Mouse (Mus musculus): ENCODE data around the gene Tmem35b. TPM values are rescaled to one million over a fixed set of nuclear protein-coding genes. Genes with fewer than 3 reads are reported as not detected.

Gene Tmem35b
- polyA plus RNA-seq, 1 experiment = 0.14 TPM

- no peaks in the 10 kb centered on the region for H3K36me3 ChIP-seq (ENCODE audit: control insufficient read depth, insufficient read depth)
- H3K4me3 ChIP-seq = no peak within 1 kb of the TSS
- no peak within 1 kb of the TSS for H3K4me2 ChIP-seq (ENCODE audit: low read depth)
- TF ChIP-seq TCF3 (IDR thresholded peaks at IDR 0.05; ENCODE audit: insufficient read length, low read depth) (no peak), TCF12 (IDR thresholded peaks at IDR 0.05; ENCODE audit: insufficient read depth, poor library complexity, severe bottlenecking) (no peak), POLR2A (IDR thresholded peaks at IDR 0.05; ENCODE audit: insufficient read length, low read depth) (no peak), MYOD1 (IDR thresholded peaks at IDR 0.05; ENCODE audit: control insufficient read depth in 1 of 3, insufficient read length in 2 of 3, low read depth in 2 of 3) (no peak), SRF (IDR thresholded peaks at IDR 0.05; ENCODE audit: control insufficient read depth, insufficient read length, low read depth) (no peak), REST (IDR thresholded peaks at IDR 0.05; ENCODE audit: insufficient read depth, insufficient read length) (no peak)
- H3K27me3 ChIP-seq (ENCODE audit: control insufficient read depth, insufficient read depth, insufficient read length) = peaks cover 21% of the 10 kb centered on the region
- H3ac ChIP-seq (ENCODE audit: control insufficient read depth, insufficient read length) = no peak within 1 kb of the TSS
- no peaks in the 10 kb centered on the region for H3K79me2 ChIP-seq (ENCODE audit: control insufficient read depth, insufficient read depth)
Observed at GRCm38 (mm10) chr4:127168914-127169345, 45.4 kb downstream of the Tmem35b start, which contains the start of gene Dlgap3. Dlgap3 (plus strand) TSS chr4:127169204.

- Histone ChIP-seq H3K79me2 (ENCODE audit: control insufficient read depth, insufficient read depth) (no peaks in the 10 kb centered on the region), H3K36me3 (ENCODE audit: control insufficient read depth, insufficient read depth) (no peaks in the 10 kb centered on the region), H3K4me2 (ENCODE audit: low read depth) (no peak overlapping the region), H3K4me3 (no peak overlapping the region), H3ac (ENCODE audit: control insufficient read depth, insufficient read length) (no peak overlapping the region), H3K27me3 (ENCODE audit: control insufficient read depth, insufficient read depth, insufficient read length) (peaks cover 21% of the 10 kb centered on the region)
- no peak for TF ChIP-seq REST (IDR thresholded peaks at IDR 0.05; ENCODE audit: insufficient read depth, insufficient read length)
- no peak for TF ChIP-seq CEBPB (IDR thresholded peaks at IDR 0.05; ENCODE audit: insufficient read depth, poor library complexity, severe bottlenecking)
- TF ChIP-seq MAX (IDR thresholded peaks at IDR 0.05; ENCODE audit: low read depth) = no peak
- TF ChIP-seq MYOD1 (IDR thresholded peaks at IDR 0.05; ENCODE audit: control insufficient read depth in 1 of 3, insufficient read length in 2 of 3, low read depth in 2 of 3) = no peak
- no peak for TF ChIP-seq TCF12 (IDR thresholded peaks at IDR 0.05; ENCODE audit: insufficient read depth, poor library complexity, severe bottlenecking)
- no peak for TF ChIP-seq E2F4 (IDR thresholded peaks at IDR 0.05; ENCODE audit: insufficient read depth)
- no peak for TF ChIP-seq SRF (IDR thresholded peaks at IDR 0.05; ENCODE audit: control insufficient read depth, insufficient read length, low read depth)
- TF ChIP-seq POLR2A (IDR thresholded peaks at IDR 0.05; ENCODE audit: insufficient read length, low read depth) = no peak
- TF ChIP-seq MYOG (IDR thresholded peaks at IDR 0.05; ENCODE audit: control insufficient read depth in 1 of 3, insufficient read depth in 1 of 3, insufficient read length in 2 of 3, low read depth in 2 of 3) = no peak
- TF ChIP-seq POLR2AphosphoS2 (IDR thresholded peaks at IDR 0.05; ENCODE audit: insufficient read length, low read depth) = no peak
- no peak for TF ChIP-seq USF1 (IDR thresholded peaks at IDR 0.05; ENCODE audit: low read depth)
- no peak for TF ChIP-seq TCF3 (IDR thresholded peaks at IDR 0.05; ENCODE audit: insufficient read length, low read depth)
Observed at GRCm38 (mm10) chr4:127169346-127170221, 46.1 kb downstream of the Tmem35b start.

GRCm38 (mm10) chr4:127170866-127171265, 47.4 kb downstream of the Tmem35b start:
- Histone ChIP-seq H3K4me3 (no peak overlapping the region), H3K4me2 (ENCODE audit: low read depth) (no peak overlapping the region), H3K36me3 (ENCODE audit: control insufficient read depth, insufficient read depth) (no peaks in the 10 kb centered on the region), H3K79me2 (ENCODE audit: control insufficient read depth, insufficient read depth) (no peaks in the 10 kb centered on the region), H3ac (ENCODE audit: control insufficient read depth, insufficient read length) (no peak overlapping the region), H3K27me3 (ENCODE audit: control insufficient read depth, insufficient read depth, insufficient read length) (peaks cover 21% of the 10 kb centered on the region)
- TF ChIP-seq MYOG (IDR thresholded peaks at IDR 0.05; ENCODE audit: control insufficient read depth in 1 of 3, insufficient read depth in 1 of 3, insufficient read length in 2 of 3, low read depth in 2 of 3) (no peak), POLR2A (IDR thresholded peaks at IDR 0.05; ENCODE audit: insufficient read length, low read depth) (no peak), USF1 (IDR thresholded peaks at IDR 0.05; ENCODE audit: low read depth) (no peak), MYOD1 (IDR thresholded peaks at IDR 0.05; ENCODE audit: control insufficient read depth in 1 of 3, insufficient read length in 2 of 3, low read depth in 2 of 3) (no peak), TCF12 (IDR thresholded peaks at IDR 0.05; ENCODE audit: insufficient read depth, poor library complexity, severe bottlenecking) (no peak)

GRCm38 (mm10) chr4:127171341-127171905, 47.9 kb downstream of the Tmem35b start:
- TF ChIP-seq REST (IDR thresholded peaks at IDR 0.05; ENCODE audit: insufficient read depth, insufficient read length) = no peak
- TF ChIP-seq TCF12 (IDR thresholded peaks at IDR 0.05; ENCODE audit: insufficient read depth, poor library complexity, severe bottlenecking) = no peak
- TF ChIP-seq CEBPB (IDR thresholded peaks at IDR 0.05; ENCODE audit: insufficient read depth, poor library complexity, severe bottlenecking) = no peak
- TF ChIP-seq TCF3 (IDR thresholded peaks at IDR 0.05; ENCODE audit: insufficient read length, low read depth) = no peak
- no peak for TF ChIP-seq MYOD1 (IDR thresholded peaks at IDR 0.05; ENCODE audit: control insufficient read depth in 1 of 3, insufficient read length in 2 of 3, low read depth in 2 of 3)
- no peak for TF ChIP-seq USF1 (IDR thresholded peaks at IDR 0.05; ENCODE audit: low read depth)
- no peak for TF ChIP-seq SRF (IDR thresholded peaks at IDR 0.05; ENCODE audit: control insufficient read depth, insufficient read length, low read depth)
- H3K36me3 ChIP-seq (ENCODE audit: control insufficient read depth, insufficient read depth) = no peaks in the 10 kb centered on the region
- H3ac ChIP-seq (ENCODE audit: control insufficient read depth, insufficient read length) = no peak overlapping the region
- no peaks in the 10 kb centered on the region for H3K79me2 ChIP-seq (ENCODE audit: control insufficient read depth, insufficient read depth)
- peaks cover 21% of the 10 kb centered on the region for H3K27me3 ChIP-seq (ENCODE audit: control insufficient read depth, insufficient read depth, insufficient read length)
- no peak overlapping the region for H3K4me2 ChIP-seq (ENCODE audit: low read depth)
- H3K4me3 ChIP-seq = no peak overlapping the region

DNA sequence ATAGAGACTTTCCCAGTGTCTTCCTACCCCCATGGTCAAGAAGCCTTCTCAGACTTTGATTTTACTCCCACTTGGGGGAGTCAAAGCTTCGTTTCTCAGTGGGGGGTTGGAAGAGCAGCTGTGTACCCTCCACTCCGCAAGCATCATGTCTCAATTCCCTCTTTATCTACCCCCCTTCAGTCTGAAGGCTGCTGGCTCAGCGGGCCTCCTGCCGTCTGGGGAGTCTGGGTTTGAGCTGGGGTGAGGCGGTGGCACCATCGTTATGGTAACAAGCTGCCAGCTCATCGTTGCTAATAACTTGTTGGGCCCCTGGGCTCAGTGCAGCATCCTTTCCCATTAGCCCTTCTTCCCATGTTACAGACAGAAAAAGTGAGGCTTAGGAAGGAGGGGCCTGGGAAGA, 48.6 kb downstream of the Tmem35b start:
- peaks cover 21% of the 10 kb centered on the region for H3K27me3 ChIP-seq (ENCODE audit: control insufficient read depth, insufficient read depth, insufficient read length)
- no peaks in the 10 kb centered on the region for H3K36me3 ChIP-seq (ENCODE audit: control insufficient read depth, insufficient read depth)
- H3K79me2 ChIP-seq (ENCODE audit: control insufficient read depth, insufficient read depth) = no peaks in the 10 kb centered on the region
- TF ChIP-seq TCF3 (IDR thresholded peaks at IDR 0.05; ENCODE audit: insufficient read length, low read depth) (no peak), MYOD1 (IDR thresholded peaks at IDR 0.05; ENCODE audit: control insufficient read depth in 1 of 3, insufficient read length in 2 of 3, low read depth in 2 of 3) (no peak), TCF12 (IDR thresholded peaks at IDR 0.05; ENCODE audit: insufficient read depth, poor library complexity, severe bottlenecking) (no peak)
- no peak overlapping the region for H3ac ChIP-seq (ENCODE audit: control insufficient read depth, insufficient read length)
- H3K4me3 ChIP-seq = no peak overlapping the region
- H3K4me2 ChIP-seq (ENCODE audit: low read depth) = no peak overlapping the region

All from myocyte (in vitro differentiated cells).